26 mouse cellular contexts compared by ENCODE assay signal in genomic region chr10:19886249-19886648, GRCm38 (mm10). TPM values are rescaled to one million over a fixed set of nuclear protein-coding genes. Genes with fewer than 3 reads are reported as not detected.
DNase-seq lines count a peak whose midpoint lies in the region; ATAC-seq and TF ChIP-seq lines count a peak whose summit lies in the region.
"Had no signal": no experiment of that assay in that cellular context is flagged by ENCODE, and none has a peak within 500 bp of the region (broad histone marks: within the 10 kb centered on the region; RNA-seq: fewer than 3 reads in every experiment).

No protein-coding gene starts in this region.

- peak in 1 of 2 experiments; percentile 61; a peak in 2 of 4 replicates for TF ChIP-seq POLR2A in MEL (IDR thresholded peaks at IDR 0.05; ENCODE audit: control insufficient read depth in 1 of 2, insufficient read depth in 1 of 2, low read depth in 1 of 2, low read length in 2 of 2, poor library complexity in 1 of 2)

- H3K4me3 ChIP-seq in MEL (ENCODE audit: control insufficient read depth in 1 of 2, insufficient read depth in 1 of 2, low read depth in 2 of 2, low read length in 2 of 2) = peak overlapping the region in 1 of 2 experiments; percentile 24; a peak in 2 of 4 replicates
- H3K4me3 ChIP-seq: forebrain, embryonic 13.5 days; heart, embryonic 10.5 days; kidney, embryonic 15.5 days; limb, embryonic 13.5 days; neural tube, embryonic 13.5 days had no signal

- peaks cover 0 to 20% of the 10 kb centered on the region in 2 experiments; a peak in 2 of 4 replicates for H3K36me3 ChIP-seq in MEL (ENCODE audit: control insufficient read depth in 1 of 2, insufficient read depth in 2 of 2, low read length in 2 of 2)

- H3K9ac ChIP-seq in MEL (ENCODE audit: control insufficient read depth, low read depth, low read length, poor library complexity, severe bottlenecking) = peak overlapping the region; percentile 53
- H3K9ac ChIP-seq: forebrain, embryonic 13.5 days; hindbrain, embryonic 14.5 days; kidney, embryonic 15.5 days; limb, embryonic 13.5 days; neural tube, embryonic 13.5 days had no signal

- no peaks in the 10 kb centered on the region for H3K27me3 ChIP-seq in MEL (ENCODE audit: control insufficient read depth in 1 of 2, insufficient read depth in 2 of 2, low read length in 2 of 2)
- H3K27me3 ChIP-seq: forebrain, embryonic 13.5 days; kidney, embryonic 15.5 days; limb, embryonic 13.5 days; megakaryocyte, embryonic 14.5 days; neural tube, embryonic 13.5 days had no signal

- no peaks in the 10 kb centered on the region; the same call in 1 of the 2 replicates for H3K79me2 ChIP-seq in MEL (ENCODE audit: control insufficient read depth, insufficient read depth, low read length, poor library complexity)

- no peak for TF ChIP-seq CTCF in MEL (IDR thresholded peaks at IDR 0.05 in 2 of 3, conservative IDR thresholded peaks at IDR 0.05 in 1 of 3; ENCODE audit: control insufficient read depth in 1 of 3, insufficient read depth in 1 of 3, low read depth in 2 of 3, low read length in 3 of 3, poor library complexity in 1 of 3, severe bottlenecking in 1 of 3)

- H3K27ac ChIP-seq in MEL (ENCODE audit: control insufficient read depth, low read depth, low read length) = peak overlapping the region; percentile 98
- H3K27ac ChIP-seq: forebrain, embryonic 13.5 days; heart, embryonic 10.5 days; hindbrain, embryonic 14.5 days; kidney, embryonic 15.5 days; limb, embryonic 13.5 days; neural tube, embryonic 13.5 days had no signal

- peak; percentile 96 for ATAC-seq in megakaryocyte-erythroid progenitor cell, adult 5-6 weeks (replicated peaks; ENCODE audit: low FRiP score, low TSS enrichment, poor library complexity, severe bottlenecking)
- ATAC-seq in monocyte, adult 5-6 weeks (replicated peaks; ENCODE audit: insufficient number of reproducible peaks, low FRiP score, low TSS enrichment, poor library complexity, severe bottlenecking) = no peak
- ATAC-seq: forebrain, embryonic 13.5 days; intestine, embryonic 16.5 days had no signal

- no peak for TF ChIP-seq RAD21 in MEL (IDR thresholded peaks at IDR 0.05; ENCODE audit: low read depth, low read length)

- DNase-seq in CD4-positive, CD25-positive, alpha-beta regulatory T cell, adult 2 months (ENCODE audit: low read depth, low spot score) = peak; percentile 48
- peak; percentile 90 for DNase-seq in MEL (ENCODE audit: low read depth, low spot score)
- DNase-seq in induced T-regulatory cell, adult 2 months (ENCODE audit: low read depth) = peak; percentile 15
- DNase-seq in spleen, postnatal 36 days (ENCODE audit: low spot score in 2 of 2) = no peak
- DNase-seq in heart, adult 9 months (ENCODE audit: low spot score in 2 of 2) = no peak
- DNase-seq: adrenal gland, postnatal 14 days; cerebellum, adult 11 months; cerebellum, postnatal 10 days; heart, postnatal 4 days; layer of hippocampus, adult 9-11 months; lung, adult 18-20 months; lung, postnatal 14 days; midbrain, embryonic 14.5 days; thymus, postnatal 36 days had no signal

- H3K4me1 ChIP-seq in MEL (ENCODE audit: control insufficient read depth in 1 of 2, insufficient read depth in 2 of 2, low read length in 2 of 2) = peaks cover 27 to 32% of the 10 kb centered on the region in 2 experiments
- H3K4me1 ChIP-seq: forebrain, embryonic 13.5 days; heart, embryonic 10.5 days; kidney, embryonic 15.5 days; limb, embryonic 13.5 days; neural tube, embryonic 13.5 days had no signal

- no peaks in the 10 kb centered on the region for H3K9me3 ChIP-seq in MEL (replicated peaks; ENCODE audit: insufficient read depth, low read length)
- H3K9me3 ChIP-seq: forebrain, embryonic 13.5 days; heart, embryonic 10.5 days; kidney, embryonic 15.5 days; limb, embryonic 13.5 days; megakaryocyte, embryonic 14.5 days; neural tube, embryonic 13.5 days had no signal

- peak; percentile 98 for TF ChIP-seq EP300 in MEL (IDR thresholded peaks at IDR 0.05; ENCODE audit: low read depth in 1 of 2, low read length in 2 of 2)

TF ChIP-seq in MEL, 35 proteins besides CTCF, POLR2A, EP300 and RAD21 (continues in another document):
- TF ChIP-seq MYB (IDR thresholded peaks at IDR 0.05; ENCODE audit: low read depth, low read length) (peak; percentile 80; the same call in 1 of the 2 replicates), MEF2A (IDR thresholded peaks at IDR 0.05; ENCODE audit: extremely low read depth, insufficient replicate concordance, low read depth, low read length, poor library complexity, severe bottlenecking) (no peak), HCFC1 (IDR thresholded peaks at IDR 0.05; ENCODE audit: low read depth, low read length) (peak; percentile 69), ELF1 (IDR thresholded peaks at IDR 0.05; ENCODE audit: low read depth, low read length) (peak; percentile 63; the same call in 1 of the 2 replicates), USF2 (IDR thresholded peaks at IDR 0.05; ENCODE audit: borderline replicate concordance in 1 of 2, insufficient read depth in 1 of 2, low read depth in 1 of 2, low read length in 2 of 2) (peak in 1 of 2 experiments; percentile 71; a peak in 1 of 4 replicates), MXI1 (IDR thresholded peaks at IDR 0.05; ENCODE audit: low read depth, low read length) (peak; percentile 58; the same call in 1 of the 2 replicates), GABPA (IDR thresholded peaks at IDR 0.05; ENCODE audit: low read depth, low read length) (no peak), POLR2AphosphoS2 (IDR thresholded peaks at IDR 0.05; ENCODE audit: low read length) (peak; percentile 93), UBTF (IDR thresholded peaks at IDR 0.05; ENCODE audit: borderline replicate concordance, insufficient read depth, low read depth, low read length) (no peak), SMC3 (IDR thresholded peaks at IDR 0.05; ENCODE audit: low read depth, low read length) (no peak), TCF12 (IDR thresholded peaks at IDR 0.05; ENCODE audit: low read depth, low read length) (peak; percentile 96), RCOR1 (IDR thresholded peaks at IDR 0.05; ENCODE audit: low read depth, low read length) (peak; percentile 90), MAZ (IDR thresholded peaks at IDR 0.05; ENCODE audit: low read depth, low read length) (no peak; the same call in 1 of the 2 replicates), ETS1 (IDR thresholded peaks at IDR 0.05; ENCODE audit: low read depth, low read length) (peak; percentile 97), E2F4 (IDR thresholded peaks at IDR 0.05; ENCODE audit: borderline replicate concordance, low read depth, low read length) (no peak), TBP (IDR thresholded peaks at IDR 0.05; ENCODE audit: low read depth, low read length) (peak; percentile 90), CHD1 (IDR thresholded peaks at IDR 0.05; ENCODE audit: low read depth, low read length) (no peak), SIN3A (IDR thresholded peaks at IDR 0.05; ENCODE audit: low read length) (peak; percentile 88), BHLHE40 (IDR thresholded peaks at IDR 0.05; ENCODE audit: borderline replicate concordance, low read depth, low read length) (peak; percentile 96), ZMIZ1 (IDR thresholded peaks at IDR 0.05; ENCODE audit: low read depth, low read length) (peak; percentile 49; the same call in 1 of the 2 replicates), KAT2A (conservative IDR thresholded peaks at IDR 0.05; ENCODE audit: low read depth, low read length) (peak; percentile 45; the same call in 1 of the 2 replicates), MAFK (IDR thresholded peaks at IDR 0.05; ENCODE audit: borderline replicate concordance, low read depth, low read length) (no peak), MYC (IDR thresholded peaks at IDR 0.05; ENCODE audit: low read depth, low read length) (peak; percentile 80; the same call in 1 of the 2 replicates), GATA1 (IDR thresholded peaks at IDR 0.05; ENCODE audit: low read depth, low read length) (peak; percentile 99), ZKSCAN1 (IDR thresholded peaks at IDR 0.05; ENCODE audit: low read depth, low read length) (no peak), POLR2AphosphoS5 (IDR thresholded peaks at IDR 0.05; ENCODE audit: borderline replicate concordance, low read depth, low read length) (no peak), NELFE (IDR thresholded peaks at IDR 0.05; ENCODE audit: low read depth, low read length) (peak; percentile 60), ZC3H11A (IDR thresholded peaks at IDR 0.05; ENCODE audit: low read depth, low read length) (no peak), USF1 (IDR thresholded peaks at IDR 0.05; ENCODE audit: low read depth, low read length) (peak; percentile 95), MAX (IDR thresholded peaks at IDR 0.05; ENCODE audit: low read length) (peak; percentile 81), ZNF384 (IDR thresholded peaks at IDR 0.05; ENCODE audit: low read depth, low read length) (no peak; the same call in none of the 2 replicates), NRF1 (IDR thresholded peaks at IDR 0.05; ENCODE audit: insufficient read depth, low read depth, low read length, poor library complexity, severe bottlenecking) (no peak), TAL1 (IDR thresholded peaks at IDR 0.05; ENCODE audit: low read length) (peak; percentile 94)

RNA-seq across cellular contexts. Expression of gene Pex7, which starts 21.2 kb away (rescaled TPM):
- 15.8 and 16.0 TPM in 2 replicates for total RNA-seq in MEL (2012; rRNA removed)
- polyA plus RNA-seq in MEL (2012; ENCODE audit: insufficient read depth in 1 of 2, insufficient read length in 2 of 2, low read depth in 1 of 2, low replicate concordance in 2 of 2, missing spikeins in 1 of 2) = 10 to 100 TPM in 1 of 2 experiments, not detected in 1; 22.1 TPM
- total RNA-seq in megakaryocyte-erythroid progenitor cell, adult 5-6 weeks (2014; fragmentation: Nextera tagmentation) = 21.9 and 28.2 TPM in 2 replicates
- total RNA-seq in megakaryocyte-erythroid progenitor cell, adult 5-6 weeks (2017) = 16.0 and 20.9 TPM in 2 replicates
- 19.8 to 34.3 TPM (median 20.9 TPM) in 3 replicates for total RNA-seq in monocyte, adult 5-6 weeks (2017)

RNA-seq across cellular contexts. Expression of gene Slc35d3, which starts 35.0 kb away (rescaled TPM):
- total RNA-seq in MEL (2012; rRNA removed) = not detected in 2 replicates
- not detected for polyA plus RNA-seq in MEL (2012; ENCODE audit: insufficient read depth in 1 of 2, insufficient read length in 2 of 2, low read depth in 1 of 2, low replicate concordance in 2 of 2, missing spikeins in 1 of 2)
- total RNA-seq in megakaryocyte-erythroid progenitor cell, adult 5-6 weeks (2014; fragmentation: Nextera tagmentation) = 0.72 and 0.92 TPM in 2 replicates
- 0.14 and 1.6 TPM in 2 replicates for total RNA-seq in megakaryocyte-erythroid progenitor cell, adult 5-6 weeks (2017)
- total RNA-seq in monocyte, adult 5-6 weeks (2017) = 0.87 TPM in 1 of 3 replicates, not detected in the others
- total RNA-seq: gastrocnemius, adult 18-20 months had no signal
- polyA plus RNA-seq: gonadal fat pad, adult 2 months had no signal

RNA-seq across cellular contexts. Expression of gene Map3k5, which starts 48.0 kb away (rescaled TPM):
- total RNA-seq in MEL (2012; rRNA removed) = 0.35 and 0.39 TPM in 2 replicates
- polyA plus RNA-seq in MEL (2012; ENCODE audit: insufficient read depth in 1 of 2, insufficient read length in 2 of 2, low read depth in 1 of 2, low replicate concordance in 2 of 2, missing spikeins in 1 of 2) = under 1 TPM in 1 of 2 experiments, not detected in 1; 0.97 TPM
- 2.8 and 12.8 TPM in 2 replicates for total RNA-seq in megakaryocyte-erythroid progenitor cell, adult 5-6 weeks (2014; fragmentation: Nextera tagmentation)
- total RNA-seq in megakaryocyte-erythroid progenitor cell, adult 5-6 weeks (2017) = 4.2 and 5.9 TPM in 2 replicates
- 85.0 to 99.2 TPM (median 85.5 TPM) in 3 replicates for total RNA-seq in monocyte, adult 5-6 weeks (2017)

Comparison
In these comparisons a context has a peak if more than half of its experiments do, and no peak if none do; other contexts are left out.
1. DNase-seq: peak in CD4-positive, CD25-positive, alpha-beta regulatory T cell, adult 2 months (single experiment), MEL (single experiment) and induced T-regulatory cell, adult 2 months (single experiment); none in spleen, postnatal 36 days (0 of 2) and heart, adult 9 months (0 of 2).